Mouse (Mus musculus): ENCODE results near the gene Plcd1. TPM values are rescaled to one million over a fixed set of nuclear protein-coding genes. Genes with fewer than 3 reads are reported as not detected.
A peak's percentile ranks its signal among the peaks of the same experiment; 100 is the strongest.

Gene Plcd1
- polyA plus RNA-seq, 1 experiment from 2014 or later, result 17.3 TPM

- 87% methylated on average over 10 of the region's 10 CpGs for WGBS
- no peak for TF ChIP-seq CTCF (IDR thresholded peaks at IDR 0.05; ENCODE audit: low read depth)
- H3K4me1 ChIP-seq (replicated peaks; ENCODE audit: insufficient read depth, low read length), result no peaks in the 10 kb centered on the region
- no peak for ATAC-seq (replicated peaks; ENCODE audit: low FRiP score, low read depth)
- H3K9ac ChIP-seq (ENCODE audit: low read depth, low read length), result no peak overlapping the region
- no peak overlapping the region for H3K4me3 ChIP-seq (replicated peaks; ENCODE audit: low read depth, low read length)
- no peak for DNase-seq (ENCODE audit: low spot score)
- H3K27me3 ChIP-seq (ENCODE audit: insufficient read depth, low read length), result no peaks in the 10 kb centered on the region
- H3K36me3 ChIP-seq (ENCODE audit: insufficient read depth, low read length), result no peaks in the 10 kb centered on the region
- H3K27ac ChIP-seq, result peak overlapping the region; percentile 5; the same call in 1 of the 2 replicates
- H3K9me3 ChIP-seq (replicated peaks; ENCODE audit: low read length), result no peaks in the 10 kb centered on the region
- H3K4me2 ChIP-seq (ENCODE audit: low read length), result no peak overlapping the region
Observed at GRCm38 (mm10) chr9:119060701-119061100, 32.6 kb downstream of the Plcd1 start.

GRCm38 (mm10) chr9:119058245-119058644, 35.1 kb downstream of the Plcd1 start:
- no peak for TF ChIP-seq CTCF (IDR thresholded peaks at IDR 0.05; ENCODE audit: low read depth)
- no peaks in the 10 kb centered on the region for H3K36me3 ChIP-seq (ENCODE audit: insufficient read depth, low read length)
- H3K9ac ChIP-seq (ENCODE audit: low read depth, low read length), result no peak overlapping the region
- DNase-seq (ENCODE audit: low spot score), result no peak
- no peaks in the 10 kb centered on the region for H3K27me3 ChIP-seq (ENCODE audit: insufficient read depth, low read length)
- no peak overlapping the region for H3K27ac ChIP-seq
- no peak overlapping the region for H3K4me3 ChIP-seq (replicated peaks; ENCODE audit: low read depth, low read length)
- no peak for ATAC-seq (replicated peaks; ENCODE audit: low FRiP score, low read depth)
- no peak overlapping the region for H3K4me2 ChIP-seq (ENCODE audit: low read length)
- WGBS, result 82% methylated on average over 7 of the region's 7 CpGs
- H3K4me1 ChIP-seq (replicated peaks; ENCODE audit: insufficient read depth, low read length), result peaks cover 4% of the 10 kb centered on the region
- H3K9me3 ChIP-seq (replicated peaks; ENCODE audit: low read length), result no peaks in the 10 kb centered on the region

- 86% methylated on average over 4 of the region's 4 CpGs for WGBS
- DNase-seq (ENCODE audit: low spot score), result no peak
Observed at GRCm38 (mm10) chr9:119055336-119055735, 38.0 kb downstream of the Plcd1 start.

GRCm38 (mm10) chr9:119053964-119054576, 39.2 kb downstream of the Plcd1 start:
- ATAC-seq (replicated peaks; ENCODE audit: low FRiP score, low read depth) (no peak), DNase-seq (ENCODE audit: low spot score) (no peak)
- H3K27me3 ChIP-seq (ENCODE audit: insufficient read depth, low read length), result no peaks in the 10 kb centered on the region
- no peak overlapping the region for H3K4me3 ChIP-seq (replicated peaks; ENCODE audit: low read depth, low read length)
- peak overlapping the region; percentile 79 for H3K4me2 ChIP-seq (ENCODE audit: low read length)
- no peak overlapping the region for H3K27ac ChIP-seq
- peaks cover 20% of the 10 kb centered on the region for H3K4me1 ChIP-seq (replicated peaks; ENCODE audit: insufficient read depth, low read length)
- WGBS, result 65% methylated on average over 9 of the region's 9 CpGs
- H3K9ac ChIP-seq (ENCODE audit: low read depth, low read length), result no peak overlapping the region
- H3K36me3 ChIP-seq (ENCODE audit: insufficient read depth, low read length), result no peaks in the 10 kb centered on the region
- no peak for TF ChIP-seq CTCF (IDR thresholded peaks at IDR 0.05; ENCODE audit: low read depth)
- no peaks in the 10 kb centered on the region for H3K9me3 ChIP-seq (replicated peaks; ENCODE audit: low read length)

More at GRCm38 (mm10) chr9:119055336-119055735, 38.0 kb downstream of the Plcd1 start:
- Histone ChIP-seq H3K36me3 (ENCODE audit: insufficient read depth, low read length) (no peaks in the 10 kb centered on the region), H3K4me1 (replicated peaks; ENCODE audit: insufficient read depth, low read length) (peaks cover 20% of the 10 kb centered on the region), H3K4me2 (ENCODE audit: low read length) (no peak overlapping the region), H3K9me3 (replicated peaks; ENCODE audit: low read length) (no peaks in the 10 kb centered on the region), H3K27ac (no peak overlapping the region), H3K4me3 (replicated peaks; ENCODE audit: low read depth, low read length) (no peak overlapping the region), H3K27me3 (ENCODE audit: insufficient read depth, low read length) (no peaks in the 10 kb centered on the region), H3K9ac (ENCODE audit: low read depth, low read length) (no peak overlapping the region)
- no peak for ATAC-seq (replicated peaks; ENCODE audit: low FRiP score, low read depth)
- TF ChIP-seq CTCF (IDR thresholded peaks at IDR 0.05; ENCODE audit: low read depth), result no peak

DNA sequence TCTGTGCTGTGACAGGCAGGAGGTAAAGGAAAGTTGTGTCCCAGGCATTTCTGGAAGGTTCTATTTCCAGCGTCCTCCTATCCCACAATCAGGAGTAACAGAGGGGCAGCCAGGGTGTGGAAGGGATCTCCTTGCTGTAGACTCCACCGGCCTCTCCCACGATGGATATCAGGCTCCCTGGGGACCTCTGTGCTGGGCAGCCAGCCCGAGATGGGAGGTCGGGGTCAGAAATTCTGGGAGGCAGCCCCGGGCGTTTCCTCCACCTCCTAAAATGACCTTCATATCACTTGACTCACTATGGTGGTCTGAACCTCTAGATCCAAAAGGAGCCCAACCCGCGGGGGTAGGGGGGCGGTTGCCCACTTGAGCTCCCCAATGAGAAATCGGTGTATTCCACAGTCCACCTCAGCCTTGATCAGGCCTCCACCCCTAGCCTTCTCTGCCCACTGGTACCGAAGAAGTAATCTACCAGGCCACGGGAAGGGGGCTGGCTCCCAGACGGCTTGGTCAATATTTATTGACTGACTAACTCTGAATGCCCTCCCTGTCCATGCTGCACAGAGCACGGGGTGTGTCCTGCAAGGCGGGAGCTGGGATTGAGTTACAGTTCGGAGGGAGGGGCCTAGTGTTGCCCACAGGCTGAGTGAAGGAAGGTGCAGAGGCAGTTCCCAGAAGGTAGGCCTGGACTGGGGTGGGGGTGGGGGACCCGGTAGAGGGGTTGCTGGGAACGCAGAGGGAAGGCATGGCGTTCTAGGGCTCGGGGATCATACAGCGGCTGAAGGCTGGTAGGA, 41.0 kb downstream of the Plcd1 start, which contains the start of gene Vill:
TSS of gene Vill (plus strand) at position 625 of the 791 bp plus-strand sequence.
- Histone ChIP-seq H3K36me3 (ENCODE audit: insufficient read depth, low read length) (no peaks in the 10 kb centered on the region), H3K4me2 (ENCODE audit: low read length) (peak within 1 kb of the TSS; percentile 79), H3K4me1 (replicated peaks; ENCODE audit: insufficient read depth, low read length) (peaks cover 20% of the 10 kb centered on the region), H3K4me3 (replicated peaks; ENCODE audit: low read depth, low read length) (peak within 1 kb of the TSS; percentile 39), H3K27ac (peak within 1 kb of the TSS; percentile 58), H3K9me3 (replicated peaks; ENCODE audit: low read length) (no peaks in the 10 kb centered on the region), H3K27me3 (ENCODE audit: insufficient read depth, low read length) (no peaks in the 10 kb centered on the region), H3K9ac (ENCODE audit: low read depth, low read length) (peak within 1 kb of the TSS; percentile 71)
- DNase-seq (ENCODE audit: low spot score) (peak; percentile 93), ATAC-seq (replicated peaks; ENCODE audit: low FRiP score, low read depth) (peak; percentile 90)
- no peak for TF ChIP-seq CTCF (IDR thresholded peaks at IDR 0.05; ENCODE audit: low read depth)
- WGBS, result 8% methylated on average over 22 of the region's 22 CpGs

DNA sequence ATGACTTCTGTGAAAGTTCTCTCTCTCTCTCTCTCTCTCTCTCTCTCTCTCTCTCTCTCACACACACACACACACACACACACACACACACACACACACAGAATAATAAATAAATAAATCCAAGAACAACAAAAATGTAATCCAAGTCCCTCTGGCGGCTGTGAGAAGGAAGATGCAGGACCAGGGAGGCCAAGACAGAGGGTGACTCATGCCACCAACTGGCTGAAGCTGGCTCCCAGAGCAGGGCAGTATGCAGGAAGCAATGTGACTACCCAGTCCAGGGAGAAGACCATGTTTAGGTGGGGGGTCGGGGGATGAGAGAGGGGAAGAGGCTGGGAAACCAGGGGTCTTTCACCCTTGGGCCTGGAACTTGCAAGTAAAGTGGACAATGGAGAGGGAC, 42.1 kb downstream of the Plcd1 start:
- peak overlapping the region; percentile 22; the same call in 1 of the 2 replicates for H3K27ac ChIP-seq
- H3K36me3 ChIP-seq (ENCODE audit: insufficient read depth, low read length), result no peaks in the 10 kb centered on the region
- TF ChIP-seq CTCF (IDR thresholded peaks at IDR 0.05; ENCODE audit: low read depth), result peak; percentile 63
- no peaks in the 10 kb centered on the region for H3K27me3 ChIP-seq (ENCODE audit: insufficient read depth, low read length)
- no peak overlapping the region for H3K4me3 ChIP-seq (replicated peaks; ENCODE audit: low read depth, low read length)
- WGBS, result 41% methylated on average over 2 of the region's 2 CpGs
- H3K4me2 ChIP-seq (ENCODE audit: low read length), result no peak overlapping the region
- peak; percentile 69 for DNase-seq (ENCODE audit: low spot score)
- H3K9ac ChIP-seq (ENCODE audit: low read depth, low read length), result no peak overlapping the region
- no peaks in the 10 kb centered on the region for H3K9me3 ChIP-seq (replicated peaks; ENCODE audit: low read length)
- 0 out of 2 replicates have a peak, but pooled peaks have one; percentile 40 for ATAC-seq (replicated peaks; ENCODE audit: low FRiP score, low read depth)
- H3K4me1 ChIP-seq (replicated peaks; ENCODE audit: insufficient read depth, low read length), result peaks cover 20% of the 10 kb centered on the region

Measured in kidney, postnatal 0 days (tissue).